Mouse (Mus musculus) ES-E14 (cell line): ENCODE data around the gene Alg12. TPM values are rescaled to one million over a fixed set of nuclear protein-coding genes. Genes with fewer than 3 reads are reported as not detected.
"Not testable (repeated sequence)": the region's sequence is repeated elsewhere in the genome, so short reads cannot be mapped to it uniquely, and the experiment has no call there.

Source experiments
- DNase-seq: peaks from one replicate; pipeline ENCODE4 v3.0.0-alpha.2; 2013; ENCODE audit warnings: low read depth, low spot score
- H3K27ac ChIP-seq: 2 replicates; pipeline ENCODE4 v1.5.1; 2012; ENCODE audit warnings: low read depth, mild to moderate bottlenecking, low read length, moderate library complexity, mixed read lengths; ENCODE audit not compliant: poor library complexity, insufficient read depth, severe bottlenecking
- H3K36me3 ChIP-seq: 2 replicates; pipeline ENCODE4 v1.6.1; 2012; ENCODE audit warnings: mild to moderate bottlenecking, low read length, moderate library complexity, mixed read lengths; ENCODE audit not compliant: control insufficient read depth, poor library complexity, insufficient read depth, severe bottlenecking
- H3K4me1 ChIP-seq, 2 experiments: fragments of 150-350 bp in 1 of 2; sonication (generic) in 1 of 2; 2 replicates each; pipeline ENCODE4 v1.6.1; 2012; ENCODE audit warnings: low read length in 2 of 2, mild to moderate bottlenecking in 1 of 2, mixed read lengths in 1 of 2; ENCODE audit not compliant: control insufficient read depth in 2 of 2, insufficient read depth in 2 of 2, poor library complexity in 1 of 2
- H3K4me3 ChIP-seq, 2 experiments: fragments of 150-350 bp in 1 of 2; sonication (generic) in 1 of 2; 2 replicates each; pipeline ENCODE4 v1.5.1; 2012; ENCODE audit warnings: low read length in 2 of 2, low read depth in 1 of 2, mild to moderate bottlenecking in 1 of 2, mixed read lengths in 1 of 2; ENCODE audit not compliant: insufficient read depth in 1 of 2, poor library complexity in 1 of 2, severe bottlenecking in 1 of 2
- H3K9ac ChIP-seq: 2 replicates; pipeline ENCODE4 v1.6.1; 2012; ENCODE audit warnings: low read depth, mild to moderate bottlenecking, low read length, mixed read lengths; ENCODE audit not compliant: poor library complexity, insufficient read depth, severe bottlenecking
- H3K9me3 ChIP-seq: fragments of 150-350 bp; sonication (generic); 2 replicates; pipeline ENCODE4 v1.6.1; 2012; ENCODE audit warnings: low read depth, mild to moderate bottlenecking, low read length; ENCODE audit not compliant: control insufficient read depth, insufficient read depth
- CHD2 ChIP-seq: IDR thresholded peaks from 2 replicates; pipeline ENCODE4 v1.6.1; 2014; ENCODE audit warnings: mild to moderate bottlenecking, low read depth, low read length, inconsistent platforms
- HCFC1 ChIP-seq: IDR thresholded peaks from 2 replicates; pipeline ENCODE4 v1.6.1; 2012; ENCODE audit warnings: low read length, inconsistent platforms, borderline replicate concordance; ENCODE audit not compliant: insufficient read depth
- MAFK ChIP-seq: IDR thresholded peaks from 2 replicates; pipeline ENCODE4 v1.6.1; 2014; ENCODE audit warnings: mild to moderate bottlenecking, low read depth, low read length, inconsistent platforms; ENCODE audit not compliant: insufficient read depth
- ZC3H11A ChIP-seq: IDR thresholded peaks from 2 replicates; pipeline ENCODE4 v1.6.1; 2012; ENCODE audit warnings: low read depth, mild to moderate bottlenecking, inconsistent platforms, low read length, borderline replicate concordance
- ZNF384 ChIP-seq: IDR thresholded peaks from 2 replicates; pipeline ENCODE4 v1.6.1; 2012; ENCODE audit warnings: low read depth, low read length, inconsistent platforms
- in situ Hi-C, 2 experiments: fragments of 600-800 bp; cut with MboI; formaldehyde crosslinking; loops; one replicate each; pipeline ENCODE4 v1.15.1; 2025; ENCODE audit warnings: low sequenced_read_pairs in 2 of 2, inconsistent platforms in 1 of 2; ENCODE audit not compliant: unreplicated experiment in 2 of 2
- total RNA-seq: library from RNA; depleted of rRNA; stranded (reverse); fragments of 300-350 nt; gene quantifications from 2 replicates; pipeline ENCODE4 v1.2.3, GENCODE M21; 2012

The Alg12 gene
- total RNA-seq, 1 experiment, result 17.8 TPM

DNA sequence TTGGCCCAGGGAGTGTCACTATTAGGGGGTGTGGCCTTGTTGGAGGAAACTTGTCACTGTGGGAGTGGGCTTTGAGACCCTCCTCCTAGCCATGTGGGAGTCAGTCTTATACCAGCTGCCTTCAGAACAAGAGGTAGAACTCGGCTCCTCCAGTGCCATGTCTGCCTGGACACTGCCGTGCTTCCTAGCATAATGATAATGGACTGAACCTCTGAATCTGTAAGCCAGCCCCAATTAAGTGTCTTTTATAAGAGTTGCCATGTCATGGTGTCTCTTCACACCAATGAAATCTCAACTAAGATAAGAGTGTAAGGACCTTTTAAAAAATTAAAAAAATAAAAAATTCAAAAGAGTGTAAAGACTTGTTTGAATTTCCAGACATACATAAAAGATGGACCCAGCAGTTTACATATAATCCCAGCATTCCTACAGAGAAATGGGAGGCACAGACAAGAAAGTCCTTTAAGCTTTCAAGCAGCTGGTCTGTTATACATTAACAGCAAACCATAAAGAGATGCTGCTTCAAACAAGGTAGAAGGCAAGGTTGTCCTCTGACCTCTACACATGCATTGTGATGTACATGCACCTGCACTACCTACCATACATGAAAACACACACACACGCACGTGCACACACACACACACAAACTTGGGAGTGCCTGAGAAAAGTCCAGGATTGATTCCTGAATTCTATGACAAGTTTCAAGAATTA lies 26.8 kb downstream of the Alg12 start:
- Histone ChIP-seq H3K4me1 (no peaks in the 10 kb centered on the region), H3K9me3 (no peaks in the 10 kb centered on the region), H3K9ac (no peak overlapping the region), H3K4me3 (no peak overlapping the region), H3K27ac (no peak overlapping the region), H3K36me3 (no peaks in the 10 kb centered on the region)
- TF ChIP-seq ZNF384 (no peak), HCFC1 (no peak), ZC3H11A (no peak), CHD2 (no peak), MAFK (no peak)
- DNase-seq, result no peak
- in situ Hi-C loops, result no loop called here

DNA sequence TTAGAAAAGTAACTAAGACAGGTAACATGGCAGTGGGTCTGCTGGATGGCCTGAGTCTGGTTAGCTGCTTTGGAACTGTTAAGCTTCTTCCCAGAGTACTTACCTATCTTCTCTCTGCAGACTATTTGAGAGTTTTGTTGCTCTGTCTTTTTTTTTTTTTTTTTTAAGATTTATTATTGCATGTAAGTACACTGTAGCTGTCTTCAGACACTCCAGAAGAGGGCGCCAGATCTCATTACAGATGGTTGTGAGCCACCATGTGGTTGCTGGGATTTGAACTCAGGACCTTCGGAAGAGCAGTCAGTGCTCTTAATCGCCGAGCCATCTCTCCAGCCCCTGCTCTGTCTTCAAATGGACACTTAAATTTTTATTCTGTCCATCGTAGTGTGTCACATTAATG lies 44.5 kb downstream of the Alg12 start:
- H3K4me1 ChIP-seq, H3K9ac ChIP-seq, H3K4me3 ChIP-seq, in situ Hi-C loops, H3K27ac ChIP-seq, DNase-seq, H3K9me3 ChIP-seq, H3K36me3 ChIP-seq: not testable (repeated sequence)
- peak; percentile 67; the same call in 1 of the 2 replicates for TF ChIP-seq ZNF384

DNA sequence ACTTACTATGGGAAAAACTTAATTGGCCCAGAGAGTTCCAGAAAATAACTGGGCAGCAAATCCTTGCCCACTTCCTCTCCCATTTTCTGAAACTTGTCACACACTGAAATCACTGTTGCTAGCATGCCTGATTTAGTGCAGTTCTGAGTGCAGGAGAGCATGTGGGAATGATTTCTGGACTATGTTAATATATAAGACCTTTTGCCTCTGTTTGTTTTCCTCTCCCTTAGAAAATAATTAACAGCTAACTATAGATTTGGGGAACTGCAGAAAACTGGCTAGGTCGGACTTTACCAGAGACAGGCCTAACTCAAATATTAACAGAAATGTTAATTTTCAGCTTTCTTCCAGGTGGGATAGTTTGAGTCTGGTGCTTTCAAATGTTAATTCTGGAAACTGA lies 50.6 kb downstream of the Alg12 start:
- no peak for DNase-seq
- H3K9me3 ChIP-seq, result no peaks in the 10 kb centered on the region
- in situ Hi-C loops, result no loop called here
- no peaks in the 10 kb centered on the region for H3K4me1 ChIP-seq
- H3K36me3 ChIP-seq, result peaks cover 4% of the 10 kb centered on the region; the same call in 1 of the 2 replicates
- TF ChIP-seq HCFC1 (no peak), MAFK (no peak)
- H3K4me3 ChIP-seq, result no peak overlapping the region
- H3K9ac ChIP-seq, result no peak overlapping the region
- H3K27ac ChIP-seq, result no peak overlapping the region

DNA sequence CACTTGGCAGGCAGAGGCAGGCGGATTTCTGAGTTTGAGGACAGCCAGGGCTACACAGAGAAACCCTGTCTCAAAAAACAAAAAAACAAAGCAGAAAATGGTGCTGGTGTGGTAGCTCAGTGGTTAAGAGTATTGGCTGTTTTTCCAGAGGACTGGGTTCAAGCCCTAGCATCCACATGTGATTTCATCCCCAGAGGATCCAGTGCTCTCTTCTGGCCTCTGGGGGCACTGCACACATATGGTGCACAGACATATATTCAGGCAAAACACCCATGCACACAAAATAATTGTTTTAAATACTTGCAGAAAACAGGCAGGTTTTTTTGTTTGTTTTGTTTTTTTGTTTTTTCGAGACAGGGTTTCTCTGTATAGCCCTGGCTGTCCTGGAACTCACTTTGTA lies 53.0 kb downstream of the Alg12 start:
- peak; percentile 36 for DNase-seq
- H3K9me3 ChIP-seq, H3K4me3 ChIP-seq, H3K36me3 ChIP-seq, H3K27ac ChIP-seq, in situ Hi-C loops, H3K9ac ChIP-seq, H3K4me1 ChIP-seq: not testable (repeated sequence)

DNA sequence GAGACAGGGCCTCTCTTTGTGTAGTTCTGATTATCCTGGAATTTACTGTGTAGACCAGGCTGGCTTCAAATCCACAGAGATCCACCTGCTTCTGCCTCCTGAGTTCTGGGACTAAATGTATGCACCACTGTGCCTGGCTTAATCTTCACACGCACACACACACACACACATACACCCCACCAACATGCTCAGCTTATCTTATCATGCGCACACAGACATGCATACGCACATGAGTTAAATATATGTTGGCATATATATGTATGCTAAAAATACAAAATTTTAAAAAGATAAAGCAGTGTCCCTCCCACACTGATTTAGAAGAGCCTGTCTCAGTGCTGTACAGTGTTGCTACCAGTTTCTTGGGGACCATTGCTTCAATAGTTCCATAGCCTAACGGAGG lies 57.6 kb downstream of the Alg12 start:
- TF ChIP-seq ZC3H11A (no peak), HCFC1 (no peak), CHD2 (no peak)
- in situ Hi-C loops, result no loop called here
- peaks cover 13% of the 10 kb centered on the region for H3K36me3 ChIP-seq

More for the DNA sequence above, 57.6 kb downstream of the Alg12 start:
- Histone ChIP-seq H3K9ac (no peak overlapping the region), H3K4me3 (no peak overlapping the region), H3K9me3 (no peaks in the 10 kb centered on the region), H3K27ac (no peak overlapping the region), H3K4me1 (no peaks in the 10 kb centered on the region)
- DNase-seq, result no peak
